Mouse (Mus musculus): ENCODE data around the gene Apc2.
"Not testable (repeated sequence)": the region's sequence is repeated elsewhere in the genome, so short reads cannot be mapped to it uniquely, and the experiment has no call there.

GRCm38 (mm10) chr10:80345929-80346328 is 50.2 kb downstream of the Apc2 start:
- TF ChIP-seq POLR2A (IDR thresholded peaks at IDR 0.05; ENCODE audit: control insufficient read depth, extremely low read depth, insufficient read depth, low read length, poor library complexity); CTCF (IDR thresholded peaks at IDR 0.05; ENCODE audit: borderline replicate concordance, control insufficient read depth, extremely low read depth, insufficient read depth, low read length, poor library complexity): not testable (repeated sequence)
